Mouse (Mus musculus): ENCODE measurements around the gene Rims1. TPM values are rescaled to one million over a fixed set of nuclear protein-coding genes. Genes with fewer than 3 reads are reported as not detected.

The Rims1 gene
- polyA plus RNA-seq, 1 experiment from 2014 or later = 0.15 TPM

GRCm38 (mm10) chr1:22585560-22585959 lies 220.2 kb downstream of the Rims1 start:
- DNase-seq (no peak), ATAC-seq (ENCODE audit: low read depth) (no peak)
- Histone ChIP-seq H3K4me1 (replicated peaks) (no peaks in the 10 kb centered on the region), H3K27ac (no peak overlapping the region), H3K9ac (no peak overlapping the region), H3K27me3 (no peaks in the 10 kb centered on the region), H3K4me3 (replicated peaks) (no peak overlapping the region), H3K4me2 (no peak overlapping the region), H3K9me3 (replicated peaks) (no peaks in the 10 kb centered on the region), H3K36me3 (no peaks in the 10 kb centered on the region)
- WGBS (ENCODE audit: insufficient replicate concordance) = 57% methylated on average over 3 of the region's 3 CpGs

GRCm38 (mm10) chr1:22579470-22579869 lies 226.3 kb downstream of the Rims1 start:
- H3K4me2 ChIP-seq = no peak overlapping the region
- DNase-seq (no peak), ATAC-seq (ENCODE audit: low read depth) (no peak)
- no peak overlapping the region for H3K27ac ChIP-seq
- H3K27me3 ChIP-seq = no peaks in the 10 kb centered on the region
- H3K4me1 ChIP-seq (replicated peaks) = no peaks in the 10 kb centered on the region
- H3K9ac ChIP-seq = no peak overlapping the region
- no peaks in the 10 kb centered on the region for H3K9me3 ChIP-seq (replicated peaks)
- 61% methylated on average over 3 of the region's 3 CpGs for WGBS (ENCODE audit: insufficient replicate concordance)
- H3K36me3 ChIP-seq = no peaks in the 10 kb centered on the region
- no peak overlapping the region for H3K4me3 ChIP-seq (replicated peaks)

GRCm38 (mm10) chr1:22572720-22573119 lies 233.1 kb downstream of the Rims1 start:
- 75% methylated on average over 1 of the region's 1 CpGs for WGBS (ENCODE audit: insufficient replicate concordance)
- Histone ChIP-seq H3K36me3 (no peaks in the 10 kb centered on the region), H3K4me3 (replicated peaks) (no peak overlapping the region), H3K4me1 (replicated peaks) (no peaks in the 10 kb centered on the region), H3K9ac (no peak overlapping the region), H3K27me3 (no peaks in the 10 kb centered on the region), H3K9me3 (replicated peaks) (no peaks in the 10 kb centered on the region), H3K27ac (no peak overlapping the region), H3K4me2 (no peak overlapping the region)
- DNase-seq = no peak
- ATAC-seq (ENCODE audit: low read depth) = no peak

- Histone ChIP-seq H3K9me3 (replicated peaks) (no peaks in the 10 kb centered on the region), H3K4me3 (replicated peaks) (no peak overlapping the region), H3K9ac (no peak overlapping the region), H3K27me3 (no peaks in the 10 kb centered on the region), H3K36me3 (no peaks in the 10 kb centered on the region), H3K27ac (no peak overlapping the region), H3K4me2 (no peak overlapping the region), H3K4me1 (replicated peaks) (no peaks in the 10 kb centered on the region)
- no peak for DNase-seq
- no peak for ATAC-seq (ENCODE audit: low read depth)
- 67% methylated on average over 1 of the region's 1 CpGs for WGBS (ENCODE audit: insufficient replicate concordance)
These were observed 259.5 kb downstream of the Rims1 start for GRCm38 (mm10) chr1:22546273-22546672.

- Histone ChIP-seq H3K4me3 (replicated peaks) (no peak overlapping the region), H3K9ac (no peak overlapping the region), H3K4me2 (no peak overlapping the region), H3K4me1 (replicated peaks) (no peaks in the 10 kb centered on the region), H3K27ac (no peak overlapping the region), H3K27me3 (peaks cover 30% of the 10 kb centered on the region), H3K9me3 (replicated peaks) (no peaks in the 10 kb centered on the region), H3K36me3 (no peaks in the 10 kb centered on the region)
- DNase-seq = no peak
- no peak for ATAC-seq (ENCODE audit: low read depth)
- 54% methylated on average over 7 of the region's 7 CpGs for WGBS (ENCODE audit: insufficient replicate concordance)
These were observed 267.7 kb downstream of the Rims1 start for GRCm38 (mm10) chr1:22538129-22538528.

- Histone ChIP-seq H3K4me3 (replicated peaks) (no peak overlapping the region), H3K27me3 (peaks cover 40% of the 10 kb centered on the region), H3K9me3 (replicated peaks) (no peaks in the 10 kb centered on the region), H3K4me2 (no peak overlapping the region), H3K27ac (no peak overlapping the region), H3K9ac (no peak overlapping the region), H3K36me3 (no peaks in the 10 kb centered on the region), H3K4me1 (replicated peaks) (no peaks in the 10 kb centered on the region)
- ATAC-seq (ENCODE audit: low read depth) = no peak
- DNase-seq = no peak
- 61% methylated on average over 2 of the region's 2 CpGs for WGBS (ENCODE audit: insufficient replicate concordance)
These were observed 269.0 kb downstream of the Rims1 start for GRCm38 (mm10) chr1:22536776-22537175.

- H3K4me1 ChIP-seq (replicated peaks) = no peaks in the 10 kb centered on the region
- no peaks in the 10 kb centered on the region for H3K9me3 ChIP-seq (replicated peaks)
- ATAC-seq (ENCODE audit: low read depth) = no peak
- no peak for DNase-seq
- H3K4me3 ChIP-seq (replicated peaks) = no peak overlapping the region
- no peak overlapping the region for H3K27ac ChIP-seq
- WGBS (ENCODE audit: insufficient replicate concordance) = 46% methylated on average over 4 of the region's 4 CpGs
- H3K27me3 ChIP-seq = peaks cover 48% of the 10 kb centered on the region
- no peaks in the 10 kb centered on the region for H3K36me3 ChIP-seq
- H3K9ac ChIP-seq = no peak overlapping the region
- no peak overlapping the region for H3K4me2 ChIP-seq
These were observed 270.7 kb downstream of the Rims1 start for GRCm38 (mm10) chr1:22535049-22535448.

GRCm38 (mm10) chr1:22533146-22534096 lies 272.4 kb downstream of the Rims1 start:
- 1% methylated on average over 81 of the region's 112 CpGs for WGBS (ENCODE audit: insufficient replicate concordance)
- H3K9ac ChIP-seq = no peak overlapping the region
- H3K27me3 ChIP-seq = peaks cover 48% of the 10 kb centered on the region
- H3K4me1 ChIP-seq (replicated peaks) = no peaks in the 10 kb centered on the region
- H3K9me3 ChIP-seq (replicated peaks) = no peaks in the 10 kb centered on the region
- DNase-seq = no peak
- no peak overlapping the region for H3K27ac ChIP-seq
- H3K4me3 ChIP-seq (replicated peaks) = peak overlapping the region; percentile 49
- H3K4me2 ChIP-seq = peak overlapping the region; percentile 66
- no peak for ATAC-seq (ENCODE audit: low read depth)
- no peaks in the 10 kb centered on the region for H3K36me3 ChIP-seq

- Histone ChIP-seq H3K27me3 (no peaks in the 10 kb centered on the region), H3K9me3 (replicated peaks) (no peaks in the 10 kb centered on the region), H3K27ac (no peak overlapping the region), H3K36me3 (no peaks in the 10 kb centered on the region), H3K4me3 (replicated peaks) (no peak overlapping the region), H3K4me1 (replicated peaks) (no peaks in the 10 kb centered on the region), H3K9ac (no peak overlapping the region), H3K4me2 (no peak overlapping the region)
- WGBS (ENCODE audit: insufficient replicate concordance) = 65% methylated on average over 4 of the region's 4 CpGs
- ATAC-seq (ENCODE audit: low read depth) (no peak), DNase-seq (no peak)
These were observed 290.7 kb downstream of the Rims1 start for GRCm38 (mm10) chr1:22515103-22515502.

GRCm38 (mm10) chr1:22512421-22512820 lies 293.4 kb downstream of the Rims1 start:
- no peak for DNase-seq
- 73% methylated on average over 16 of the region's 16 CpGs for WGBS (ENCODE audit: insufficient replicate concordance)
- H3K9me3 ChIP-seq (replicated peaks) = no peaks in the 10 kb centered on the region

GRCm38 (mm10) chr1:22511614-22512013 lies 294.2 kb downstream of the Rims1 start:
- no peaks in the 10 kb centered on the region for H3K9me3 ChIP-seq (replicated peaks)
- no peaks in the 10 kb centered on the region for H3K4me1 ChIP-seq (replicated peaks)
- H3K4me3 ChIP-seq (replicated peaks) = no peak overlapping the region
- no peak overlapping the region for H3K27ac ChIP-seq
- DNase-seq = no peak
- 67% methylated on average over 9 of the region's 9 CpGs for WGBS (ENCODE audit: insufficient replicate concordance)
- no peak overlapping the region for H3K4me2 ChIP-seq
- no peaks in the 10 kb centered on the region for H3K27me3 ChIP-seq
- H3K9ac ChIP-seq = no peak overlapping the region
- H3K36me3 ChIP-seq = no peaks in the 10 kb centered on the region
- no peak for ATAC-seq (ENCODE audit: low read depth)

More at GRCm38 (mm10) chr1:22512421-22512820, 293.4 kb downstream of the Rims1 start:
- Histone ChIP-seq H3K4me2 (no peak overlapping the region), H3K4me3 (replicated peaks) (no peak overlapping the region), H3K9ac (no peak overlapping the region), H3K4me1 (replicated peaks) (no peaks in the 10 kb centered on the region), H3K36me3 (no peaks in the 10 kb centered on the region), H3K27me3 (no peaks in the 10 kb centered on the region), H3K27ac (no peak overlapping the region)
- ATAC-seq (ENCODE audit: low read depth) = no peak

Measured in liver, embryonic 13.5 days (tissue).